Comparison of ENCODE assay signal across 11 mouse cellular contexts in the genomic region with DNA sequence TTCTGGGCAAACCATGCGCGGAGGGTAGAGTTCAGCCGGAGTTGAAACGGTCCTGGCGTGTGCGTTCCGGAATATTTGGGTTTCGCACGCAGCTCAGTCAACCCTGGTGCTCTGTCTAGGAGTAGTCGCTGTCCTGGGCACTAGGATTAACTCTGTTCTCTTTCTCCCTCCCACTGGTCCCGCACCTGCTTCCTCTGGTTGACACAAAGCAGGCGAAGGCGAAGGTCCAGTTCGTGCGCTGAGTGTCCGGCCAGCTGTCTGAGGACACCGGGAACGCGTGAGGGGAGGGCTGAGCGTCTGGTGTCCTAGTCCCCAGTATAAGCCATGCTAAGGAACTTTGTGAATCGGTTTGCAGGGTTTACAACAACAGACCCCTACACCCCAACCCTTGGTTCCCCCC. TPM values are rescaled to one million over a fixed set of nuclear protein-coding genes. Genes with fewer than 3 reads are reported as not detected.
A peak's percentile ranks its signal among the peaks of the same experiment; 100 is the strongest.
DNase-seq lines count a peak whose midpoint lies in the region; ATAC-seq lines count a peak whose summit lies in the region.
"Had no signal": no experiment of that assay in that cellular context is flagged by ENCODE, and none has a peak within 500 bp of the region (broad histone marks: within the 10 kb centered on the region; RNA-seq: fewer than 3 reads in every experiment).

No protein-coding gene starts in this region.

- peak overlapping the region; percentile 95 for H3K27ac ChIP-seq in embryonic facial prominence, embryonic 14.5 days (replicated peaks; ENCODE audit: low read depth, low read length)
- H3K27ac ChIP-seq in hindbrain, embryonic 14.5 days: no peak overlapping the region

- H3K9me3 ChIP-seq in embryonic facial prominence, embryonic 14.5 days (ENCODE audit: control insufficient read depth, low read length): no peaks in the 10 kb centered on the region
- no peaks in the 10 kb centered on the region; the same call in 1 of the 2 replicates for H3K9me3 ChIP-seq in hindbrain, embryonic 14.5 days (ENCODE audit: control insufficient read depth, low read length)

- H3K4me1 ChIP-seq in embryonic facial prominence, embryonic 14.5 days (ENCODE audit: control insufficient read depth, insufficient read depth, low read length): peaks cover 30% of the 10 kb centered on the region
- 0 out of 2 replicates have a peak, but pooled peaks cover 3% of the 10 kb centered on the region for H3K4me1 ChIP-seq in hindbrain, embryonic 14.5 days (replicated peaks; ENCODE audit: control insufficient read depth, insufficient read depth, low read length)

- peak overlapping the region; percentile 38 for H3K4me3 ChIP-seq in embryonic facial prominence, embryonic 14.5 days (ENCODE audit: low read depth, low read length)
- H3K4me3 ChIP-seq in hindbrain, embryonic 14.5 days (replicated peaks; ENCODE audit: low read length): peak overlapping the region; percentile 6; the same call in 1 of the 2 replicates
- H3K4me3 ChIP-seq: erythroblast, embryonic 14.5 days had no signal

- peak overlapping the region; percentile 78 for H3K4me2 ChIP-seq in embryonic facial prominence, embryonic 14.5 days (ENCODE audit: low read depth, low read length)
- H3K4me2 ChIP-seq in hindbrain, embryonic 14.5 days (replicated peaks): peak overlapping the region; percentile 40

- peak; percentile 17 for DNase-seq in kidney, postnatal 10 days
- no peak for DNase-seq in kidney, adult 8-10 months
- no peak for DNase-seq in embryonic facial prominence, embryonic 14.5 days (ENCODE audit: low spot score)
- DNase-seq in hindbrain, embryonic 14.5 days (ENCODE audit: low spot score): no peak
- peak; percentile 76 for DNase-seq in neural tube, embryonic 10.5 days (ENCODE audit: extremely low spot score, low spot score)
- DNase-seq in right cerebral cortex, postnatal 14 days: no peak
- DNase-seq in cerebellum, postnatal 36 days: no peak
- no peak for DNase-seq in layer of hippocampus, postnatal 36 days

- under 1% methylated on average over 21 of the region's 21 CpGs for WGBS in embryonic facial prominence, embryonic 14.5 days
- WGBS in hindbrain, embryonic 14.5 days: under 1% methylated on average over 21 of the region's 21 CpGs

- H3K27me3 ChIP-seq in embryonic facial prominence, embryonic 14.5 days (replicated peaks; ENCODE audit: control insufficient read depth, insufficient read depth, low read length): peaks cover 12% of the 10 kb centered on the region
- peaks cover 88% of the 10 kb centered on the region for H3K27me3 ChIP-seq in hindbrain, embryonic 14.5 days (ENCODE audit: control insufficient read depth, insufficient read depth, low read length)
- H3K27me3 ChIP-seq: Patski had no signal

- peak; percentile 64 for ATAC-seq in embryonic facial prominence, embryonic 14.5 days (ENCODE audit: low read depth)
- peak; percentile 49; the same call in 1 of the 2 replicates for ATAC-seq in hindbrain, embryonic 14.5 days (ENCODE audit: low FRiP score)
- ATAC-seq: Patski had no signal

- H3K9ac ChIP-seq in embryonic facial prominence, embryonic 14.5 days (ENCODE audit: low read depth, low read length): peak overlapping the region; percentile 72
- H3K9ac ChIP-seq in hindbrain, embryonic 14.5 days: no peak overlapping the region

- peaks cover 3% of the 10 kb centered on the region; the same call in 1 of the 2 replicates for H3K36me3 ChIP-seq in embryonic facial prominence, embryonic 14.5 days (ENCODE audit: control insufficient read depth, insufficient read depth, low read length)
- no peaks in the 10 kb centered on the region for H3K36me3 ChIP-seq in hindbrain, embryonic 14.5 days (replicated peaks; ENCODE audit: control insufficient read depth, insufficient read depth)

RNA-seq across cellular contexts. Expression of a gene that starts 10.0 kb away (rescaled TPM):
- 39.1 and 41.1 TPM in 2 replicates for polyA plus RNA-seq in embryonic facial prominence, embryonic 14.5 days (2014; fragmentation: Nextera tagmentation; extraction: Ambion mirVana)
- 1.5 and 1.9 TPM in 2 replicates for polyA plus RNA-seq in hindbrain, embryonic 14.5 days (2014; fragmentation: Nextera tagmentation; extraction: Ambion mirVana)
- total RNA-seq in layer of hippocampus, postnatal 36 days (2021): 1 to 10 TPM; 1.4 to 1.6 TPM
- polyA plus RNA-seq: erythroblast, embryonic 14.5 days had no signal

RNA-seq across cellular contexts. Expression of a gene that starts 39.3 kb away (rescaled TPM):
- polyA plus RNA-seq in embryonic facial prominence, embryonic 14.5 days (2014; fragmentation: Nextera tagmentation; extraction: Ambion mirVana): not detected in 2 replicates
- 0.68 TPM in 1 of 2 replicates, not detected in the other for polyA plus RNA-seq in hindbrain, embryonic 14.5 days (2014; fragmentation: Nextera tagmentation; extraction: Ambion mirVana)
- total RNA-seq in layer of hippocampus, postnatal 36 days (2021): not detected
- polyA plus RNA-seq: erythroblast, embryonic 14.5 days; liver, embryonic 16.5 days; Patski had no signal

Comparison
In these comparisons a context has a peak if more than half of its experiments do, and no peak if none do; other contexts are left out.
1. DNase-seq: peak in kidney, postnatal 10 days (single experiment) and neural tube, embryonic 10.5 days (single experiment); none in kidney, adult 8-10 months (0 of 2), embryonic facial prominence, embryonic 14.5 days (single experiment), hindbrain, embryonic 14.5 days (single experiment), right cerebral cortex, postnatal 14 days (single experiment), cerebellum, postnatal 36 days (0 of 2) and layer of hippocampus, postnatal 36 days (0 of 2).
2. RNA of a gene that starts 10.0 kb away (polyA plus RNA-seq): 39.1 to 41.1 TPM in embryonic facial prominence, embryonic 14.5 days; 1.5 to 1.9 TPM in hindbrain, embryonic 14.5 days; every median in the first group is over 10 times any median in the second.